Mouse (Mus musculus) heart, embryonic 14.5 days (tissue): ENCODE data around the gene Lrrc8d. TPM values are rescaled to one million over a fixed set of nuclear protein-coding genes. Genes with fewer than 3 reads are reported as not detected.

Source experiments
- ATAC-seq: fragments of 200-750 bp; cut with Nextera tagmentation; 2 replicates; pipeline ENCODE4 v1.8.0; 2017; ENCODE audit warnings: low read depth, moderate TSS enrichment; ENCODE audit not compliant: insufficient number of reproducible peaks, insufficient read depth, low FRiP score
- H3K27ac ChIP-seq, 2 experiments: fragments of 200-500 bp in 1 of 2; fragments of 300-500 bp in 1 of 2; sonication (generic) in 1 of 2; replicated peaks in 1 of 2; 2 replicates each; pipeline ENCODE4 v1.5.1; 2012 to 2014; ENCODE audit warnings: low read depth in 2 of 2, low read length in 2 of 2, control low read depth in 1 of 2, mild to moderate bottlenecking in 1 of 2, mixed read lengths in 1 of 2; ENCODE audit not compliant: control insufficient read depth in 1 of 2, insufficient read depth in 1 of 2
- H3K27me3 ChIP-seq: fragments of 300-500 bp; sonication (generic); 2 replicates; pipeline ENCODE4 v1.6.1; 2014; ENCODE audit warnings: mild to moderate bottlenecking, low read length, control low read depth; ENCODE audit not compliant: control insufficient read depth, insufficient read depth
- H3K36me3 ChIP-seq: fragments of 300-500 bp; sonication (generic); 2 replicates; pipeline ENCODE4 v1.6.1; 2014; ENCODE audit warnings: mild to moderate bottlenecking, control low read depth, low read length, mixed read lengths; ENCODE audit not compliant: control insufficient read depth, insufficient read depth
- H3K4me1 ChIP-seq, 2 experiments: fragments of 200-500 bp in 1 of 2; fragments of 300-500 bp in 1 of 2; sonication (generic) in 1 of 2; 2 replicates each; pipeline ENCODE4 v1.6.1; 2012 to 2014; ENCODE audit warnings: low read length in 2 of 2, control low read depth in 1 of 2, mixed read lengths in 1 of 2; ENCODE audit not compliant: control insufficient read depth in 2 of 2, insufficient read depth in 2 of 2
- H3K4me2 ChIP-seq: fragments of 300-500 bp; sonication (generic); 2 replicates; pipeline ENCODE4 v1.6.1; 2014; ENCODE audit warnings: mild to moderate bottlenecking, low read length
- H3K4me3 ChIP-seq, 2 experiments: fragments of 200-500 bp in 1 of 2; fragments of 300-500 bp in 1 of 2; sonication (generic) in 1 of 2; 2 replicates each; pipeline ENCODE4 v1.5.1; 2012 to 2014; ENCODE audit warnings: low read length in 2 of 2, mild to moderate bottlenecking in 2 of 2, control low read depth in 1 of 2, low read depth in 1 of 2, moderate library complexity in 1 of 2; ENCODE audit not compliant: control insufficient read depth in 1 of 2, insufficient read depth in 1 of 2
- H3K9ac ChIP-seq: fragments of 300-500 bp; sonication (generic); 2 replicates; pipeline ENCODE4 v1.6.1; 2014; ENCODE audit warnings: mild to moderate bottlenecking, low read length
- H3K9me3 ChIP-seq: fragments of 300-500 bp; sonication (generic); 2 replicates; pipeline ENCODE4 v1.6.1; 2016; ENCODE audit warnings: low read length, control low read depth; ENCODE audit not compliant: control insufficient read depth
- WGBS: fragments of 180-500 bp; shearing (Covaris S2); extraction: QIAGEN DNeasy Blood & Tissue Kit; methylation state at CpG from one replicate; pipeline ENCODE4 v1.1.7; 2014; 5-methylcytosine and 5-hydroxymethylcytosine counted together
- polyA plus RNA-seq: library from polyadenylated mRNA; unstranded; fragments of >200 nt; fragmentation: Nextera tagmentation; extraction: Ambion mirVana; gene quantifications from 2 replicates; pipeline ENCODE4 v1.2.1, GENCODE M21; 2014

Gene Lrrc8d
- polyA plus RNA-seq, 1 experiment from 2014 or later, result 10.2 TPM

- Histone ChIP-seq H3K27me3 (peaks cover 3% of the 10 kb centered on the region; the same call in 1 of the 2 replicates), H3K9me3 (no peaks in the 10 kb centered on the region), H3K4me3 (no peak overlapping the region), H3K27ac (no peak overlapping the region), H3K9ac (no peak overlapping the region), H3K4me2 (no peak overlapping the region), H3K4me1 (peaks cover 12 to 14% of the 10 kb centered on the region in 2 experiments), H3K36me3 (no peaks in the 10 kb centered on the region)
- ATAC-seq, result no peak
- 82% methylated on average over 3 of the region's 3 CpGs for WGBS
These were observed 134.2 kb downstream of the Lrrc8d start for GRCm38 (mm10) chr5:105833923-105834322.

GRCm38 (mm10) chr5:105836006-105836405 lies 136.2 kb downstream of the Lrrc8d start:
- Histone ChIP-seq H3K27ac (no peak overlapping the region), H3K36me3 (no peaks in the 10 kb centered on the region), H3K27me3 (peaks cover 3% of the 10 kb centered on the region; the same call in 1 of the 2 replicates), H3K9me3 (no peaks in the 10 kb centered on the region), H3K4me1 (peaks cover 5 to 7% of the 10 kb centered on the region in 2 experiments; a peak in 2 of 4 replicates), H3K4me2 (no peak overlapping the region), H3K4me3 (no peak overlapping the region), H3K9ac (no peak overlapping the region)
- ATAC-seq, result no peak
- 53% methylated on average over 9 of the region's 9 CpGs for WGBS

- no peak overlapping the region for H3K4me2 ChIP-seq
- no peak for ATAC-seq
- WGBS, result 66% methylated on average over 13 of the region's 13 CpGs
These were observed 140.1 kb downstream of the Lrrc8d start for GRCm38 (mm10) chr5:105839740-105840310.

DNA sequence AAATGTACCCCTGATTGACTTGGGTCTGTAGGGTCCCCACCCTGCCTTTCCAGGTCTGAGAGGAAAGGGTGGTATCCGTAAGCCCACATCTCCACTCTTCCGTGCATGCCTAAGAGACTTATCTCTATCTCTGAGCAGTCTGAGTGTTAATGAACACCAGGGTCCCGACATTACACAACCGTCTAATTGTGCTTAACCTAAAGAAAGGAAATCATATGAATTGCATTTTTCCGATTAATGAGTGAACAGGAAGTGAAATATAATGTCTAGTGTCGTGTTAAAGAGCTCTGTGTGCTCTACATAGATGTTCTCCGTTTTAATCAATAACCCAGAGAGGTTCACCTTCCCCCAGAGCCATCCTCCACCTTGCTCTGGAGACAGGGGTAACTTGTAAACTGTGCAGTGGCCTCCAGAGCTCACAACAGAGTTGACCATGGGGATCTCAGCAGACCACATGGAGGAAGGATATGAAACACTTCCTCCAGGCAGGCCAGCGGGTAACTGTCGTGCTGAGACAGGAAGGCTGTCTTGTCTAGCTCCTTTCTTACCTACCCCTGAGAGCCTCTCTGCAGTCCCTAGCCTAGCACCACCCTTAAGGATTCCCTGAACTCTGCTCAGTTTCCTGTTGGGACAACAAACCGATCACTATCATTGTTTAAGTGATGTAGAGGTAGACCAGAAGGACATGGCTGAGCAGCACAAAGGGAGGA lies 144.4 kb downstream of the Lrrc8d start:
- Histone ChIP-seq H3K4me2 (no peak overlapping the region), H3K27ac (no peak overlapping the region), H3K4me1 (no peaks in the 10 kb centered on the region; a peak in 1 of 4 replicates), H3K9me3 (no peaks in the 10 kb centered on the region), H3K9ac (no peak overlapping the region), H3K36me3 (no peaks in the 10 kb centered on the region), H3K27me3 (no peaks in the 10 kb centered on the region), H3K4me3 (no peak overlapping the region)
- 78% methylated on average over 10 of the region's 10 CpGs for WGBS
- ATAC-seq, result no peak

More at GRCm38 (mm10) chr5:105839740-105840310, 140.1 kb downstream of the Lrrc8d start:
- Histone ChIP-seq H3K4me3 (no peak overlapping the region), H3K27me3 (peaks cover 3% of the 10 kb centered on the region; the same call in 1 of the 2 replicates), H3K36me3 (no peaks in the 10 kb centered on the region), H3K4me1 (peaks cover 5 to 7% of the 10 kb centered on the region in 2 experiments; a peak in 2 of 4 replicates), H3K9me3 (no peaks in the 10 kb centered on the region), H3K9ac (no peak overlapping the region), H3K27ac (no peak overlapping the region)

GRCm38 (mm10) chr5:105845041-105845440 lies 145.3 kb downstream of the Lrrc8d start:
- H3K9ac ChIP-seq, result no peak overlapping the region
- 78% methylated on average over 2 of the region's 2 CpGs for WGBS
- no peak overlapping the region for H3K4me2 ChIP-seq
- no peak for ATAC-seq
- H3K36me3 ChIP-seq, result no peaks in the 10 kb centered on the region
- no peak overlapping the region for H3K27ac ChIP-seq
- no peaks in the 10 kb centered on the region for H3K9me3 ChIP-seq
- H3K4me1 ChIP-seq, result no peaks in the 10 kb centered on the region; a peak in 1 of 4 replicates
- no peak overlapping the region for H3K4me3 ChIP-seq
- H3K27me3 ChIP-seq, result no peaks in the 10 kb centered on the region

GRCm38 (mm10) chr5:105847726-105848125 lies 148.0 kb downstream of the Lrrc8d start:
- Histone ChIP-seq H3K27me3 (no peaks in the 10 kb centered on the region), H3K9me3 (no peaks in the 10 kb centered on the region), H3K4me2 (no peak overlapping the region), H3K36me3 (no peaks in the 10 kb centered on the region), H3K4me3 (no peak overlapping the region), H3K4me1 (no peaks in the 10 kb centered on the region; a peak in 1 of 4 replicates), H3K27ac (no peak overlapping the region), H3K9ac (no peak overlapping the region)
- no peak for ATAC-seq
- WGBS, result 81% methylated on average over 8 of the region's 8 CpGs

DNA sequence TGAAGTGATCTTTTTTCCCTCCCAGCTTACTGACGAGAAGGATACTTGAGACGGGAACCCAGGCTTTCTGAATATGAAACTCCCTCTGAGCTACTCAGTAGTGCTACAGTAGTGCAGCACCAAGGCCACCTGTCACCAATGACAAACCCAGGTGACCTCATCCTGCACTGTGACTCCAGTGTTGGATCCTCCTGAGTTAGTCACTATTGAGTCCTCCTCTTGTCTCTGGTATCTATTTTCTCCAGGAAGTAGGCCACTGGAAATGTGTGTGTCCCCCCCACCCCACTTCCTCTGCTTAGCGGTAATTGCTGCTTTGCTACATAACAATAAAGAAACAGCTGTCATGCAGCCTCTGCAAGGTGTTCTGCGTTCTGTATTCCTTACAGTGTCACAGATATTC lies 149.5 kb downstream of the Lrrc8d start:
- 61% methylated on average over 4 of the region's 4 CpGs for WGBS
- Histone ChIP-seq H3K27ac (no peak overlapping the region), H3K9me3 (no peaks in the 10 kb centered on the region), H3K4me2 (no peak overlapping the region), H3K9ac (no peak overlapping the region), H3K4me3 (no peak overlapping the region), H3K36me3 (no peaks in the 10 kb centered on the region), H3K4me1 (no peaks in the 10 kb centered on the region; a peak in 1 of 4 replicates), H3K27me3 (no peaks in the 10 kb centered on the region)
- no peak for ATAC-seq
